Mouse (Mus musculus): ENCODE results near the gene Katnbl1.
A peak's percentile ranks its signal among the peaks of the same experiment; 100 is the strongest.

The Katnbl1 gene

GRCm38 (mm10) chr2:112378973-112379898 is at the start of gene Katnbl1:
Gene Katnbl1 (plus strand): TSS chr2:112379211.
- peak; percentile 96 for DNase-seq (ENCODE audit: low spot score)

DNA sequence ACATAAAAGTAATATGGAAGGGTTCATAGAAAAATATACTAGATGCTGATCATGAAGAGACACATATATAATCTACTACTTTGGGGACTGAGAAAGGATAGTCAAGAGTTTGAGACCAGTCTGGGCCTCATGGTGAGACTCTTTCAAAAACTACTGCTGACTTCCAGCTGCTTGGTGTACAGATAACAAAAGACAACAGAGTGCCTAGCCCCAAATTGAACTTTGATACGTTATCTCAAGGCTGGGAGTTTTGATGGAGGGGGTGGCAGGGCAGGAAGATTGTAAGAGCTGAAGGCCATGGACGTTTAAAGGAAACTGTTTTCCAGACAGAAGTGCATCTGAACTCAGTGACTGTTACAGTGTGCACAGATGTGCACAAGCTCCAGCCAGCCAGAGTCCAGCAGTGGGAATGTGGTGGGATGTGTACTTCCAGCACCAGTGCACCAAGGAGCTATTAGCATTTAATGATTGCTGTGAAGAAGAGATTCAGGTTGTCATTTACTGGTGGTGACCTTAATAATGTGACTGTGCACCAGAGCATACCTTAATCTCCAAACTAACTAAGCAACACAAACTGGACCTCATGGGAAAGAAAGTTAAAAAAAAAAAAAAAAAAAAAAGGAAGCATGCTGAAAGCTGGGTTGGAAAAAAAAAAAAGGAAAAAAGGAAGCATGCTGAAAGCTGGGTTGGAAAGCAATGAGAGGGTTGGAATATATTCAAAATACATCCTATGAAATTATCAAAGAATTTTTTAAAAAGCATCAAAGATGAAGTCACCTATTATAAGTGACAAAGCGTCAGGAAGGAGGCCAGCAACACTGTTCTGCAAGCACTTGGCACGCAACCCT is 46.7 kb upstream of the Katnbl1 start:
- DNase-seq (ENCODE audit: low spot score): peak; percentile 9

DNA sequence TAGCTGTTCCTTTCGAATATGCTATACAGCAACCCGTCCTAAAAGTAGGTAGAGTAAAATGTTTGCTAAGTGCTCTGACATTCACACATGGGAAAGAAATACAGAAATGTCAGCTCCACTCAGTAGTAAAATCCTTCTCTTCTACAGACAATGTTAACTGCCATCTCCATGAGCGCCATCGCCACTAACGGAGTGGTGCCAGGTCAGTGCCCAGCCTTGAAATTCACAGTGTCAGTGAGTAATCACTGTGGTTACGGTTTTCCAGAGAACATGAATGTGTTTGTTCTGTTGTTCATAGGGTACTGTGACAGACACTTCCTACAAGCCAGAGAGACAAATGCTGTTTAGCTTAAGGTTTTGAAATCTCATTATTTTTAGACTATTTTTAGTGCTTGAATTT is 41.8 kb upstream of the Katnbl1 start:
- no peak for DNase-seq (ENCODE audit: low spot score)

GRCm38 (mm10) chr2:112339736-112340135 is 39.3 kb upstream of the Katnbl1 start:
- no peak for DNase-seq (ENCODE audit: low spot score)

GRCm38 (mm10) chr2:112341117-112341516 is 37.9 kb upstream of the Katnbl1 start:
- no peak for DNase-seq (ENCODE audit: low spot score)

DNA sequence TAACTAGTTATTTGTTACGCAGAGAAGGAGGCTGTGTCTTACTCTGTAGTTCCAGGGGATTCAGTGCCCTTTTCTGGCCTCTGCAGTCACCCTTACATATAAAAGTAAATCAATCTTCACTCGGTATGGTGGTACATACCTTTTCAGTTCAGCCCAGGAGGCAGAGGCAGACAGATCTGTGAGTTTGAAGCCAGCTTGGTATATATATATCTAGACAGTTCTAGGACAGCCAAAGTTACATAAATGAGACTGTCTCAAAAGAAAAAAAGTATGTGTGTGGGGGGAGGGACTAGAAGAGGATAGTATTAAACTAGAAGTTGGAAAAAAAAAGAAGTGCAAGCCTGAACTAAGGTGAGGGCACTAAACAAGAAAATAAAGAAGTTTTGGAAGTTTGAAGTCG is 30.8 kb upstream of the Katnbl1 start:
- DNase-seq (ENCODE audit: low spot score): no peak

GRCm38 (mm10) chr2:112353685-112354455 is 25.1 kb upstream of the Katnbl1 start:
- DNase-seq (ENCODE audit: low spot score): no peak

GRCm38 (mm10) chr2:112359611-112360010 is 19.4 kb upstream of the Katnbl1 start:
- no peak for DNase-seq (ENCODE audit: low spot score)

GRCm38 (mm10) chr2:112360012-112360780 is 18.8 kb upstream of the Katnbl1 start:
- DNase-seq (ENCODE audit: low spot score): no peak

- no peak for DNase-seq (ENCODE audit: low spot score)
Observed at GRCm38 (mm10) chr2:112360781-112361169, 18.2 kb upstream of the Katnbl1 start.

DNA sequence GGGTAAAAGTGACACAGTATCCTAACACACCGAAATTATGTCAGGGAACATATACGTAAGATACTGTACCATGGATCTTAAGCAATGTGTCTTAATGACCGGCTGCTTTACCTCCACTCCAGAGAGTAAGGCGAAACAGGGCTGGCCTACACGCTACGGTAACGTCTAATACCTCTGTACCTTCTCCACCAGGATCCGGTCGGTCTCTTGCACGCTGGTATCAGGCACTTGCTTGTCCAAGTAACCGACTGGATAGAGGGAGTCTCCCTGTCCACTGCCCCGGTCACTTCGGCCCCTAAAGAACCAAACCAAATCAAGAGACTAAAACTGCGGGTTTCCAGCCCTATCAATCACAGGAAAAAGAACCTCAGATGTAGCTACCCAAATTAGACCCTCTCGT is 11.8 kb upstream of the Katnbl1 start:
- no peak for DNase-seq (ENCODE audit: low spot score)

DNA sequence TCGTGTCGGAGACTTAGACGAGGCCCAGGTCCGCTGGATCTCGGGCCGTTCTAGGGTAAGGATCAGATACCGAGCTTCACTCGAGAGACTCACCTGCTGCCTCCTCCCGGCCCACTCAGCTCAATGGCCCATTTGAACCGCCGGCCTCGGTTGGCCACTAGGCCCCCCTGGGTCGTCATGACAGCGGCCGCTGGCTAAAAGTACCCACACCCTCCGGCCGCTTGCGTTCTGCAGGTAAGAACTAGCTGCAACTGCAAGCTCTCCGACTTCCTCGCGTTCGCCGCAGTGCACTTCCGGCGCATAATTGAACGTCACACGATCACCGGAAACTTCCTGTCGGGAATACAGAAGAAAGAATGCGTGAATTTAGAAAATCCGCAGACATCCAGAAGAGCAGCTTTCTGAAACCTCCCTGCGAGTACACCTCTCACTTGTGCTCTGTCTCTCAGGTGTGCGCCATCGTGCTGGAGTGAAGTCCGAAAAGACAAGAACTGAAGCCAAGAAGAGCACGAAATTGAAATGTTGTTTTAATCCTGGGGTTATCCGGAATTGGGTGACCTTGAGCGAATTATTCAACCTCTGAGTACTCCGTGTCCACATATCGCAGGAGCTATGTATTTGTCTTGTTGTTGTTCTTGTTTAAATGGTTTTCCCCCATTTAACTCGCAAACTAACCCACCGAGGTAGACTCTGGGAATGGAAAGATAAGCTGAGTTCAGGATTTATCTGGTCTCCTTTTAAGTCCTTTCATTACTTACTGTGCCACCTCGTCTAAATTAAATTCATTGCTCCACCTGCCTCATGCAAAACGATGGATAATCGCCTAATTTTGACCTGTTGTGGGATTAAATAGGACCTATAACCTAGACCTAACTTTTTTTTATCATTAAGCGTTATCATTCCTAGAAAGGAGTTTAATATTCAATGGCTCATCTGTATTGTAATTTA is 11.0 kb upstream of the Katnbl1 start, which contains the start of gene Emc4:
Gene Emc4, minus strand, starts transcription at position 302 of the 948 bp plus-strand sequence.
- DNase-seq (ENCODE audit: low spot score): peak; percentile 86

- peak; percentile 24 for DNase-seq (ENCODE audit: low spot score)
Observed at GRCm38 (mm10) chr2:112369941-112370340, 9.1 kb upstream of the Katnbl1 start.

DNA sequence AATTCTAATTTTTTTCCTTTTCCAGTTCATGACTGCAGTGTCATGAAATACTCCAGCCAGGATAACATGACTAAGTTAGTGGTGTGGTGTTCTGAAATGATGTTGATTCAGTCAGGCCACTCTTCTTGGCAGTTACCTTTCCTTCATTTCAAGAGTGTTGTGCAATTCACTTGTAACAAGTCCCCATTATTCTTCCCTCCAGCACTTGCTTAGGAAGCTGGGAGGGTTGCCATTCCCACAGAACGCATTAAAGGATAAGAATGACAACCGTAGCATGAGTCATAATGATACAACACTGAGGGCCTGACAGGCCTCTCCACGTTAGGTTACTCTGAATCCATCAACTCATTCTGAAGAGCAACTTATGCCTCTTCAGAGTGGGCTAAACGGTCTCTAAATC is 5.9 kb upstream of the Katnbl1 start:
- no peak for DNase-seq (ENCODE audit: low spot score)

- DNase-seq (ENCODE audit: low spot score): no peak
Observed at GRCm38 (mm10) chr2:112374610-112375009, 4.4 kb upstream of the Katnbl1 start.

- DNase-seq (ENCODE audit: low spot score): no peak
Observed at GRCm38 (mm10) chr2:112380131-112380530, 1.1 kb downstream of the Katnbl1 start.

DNA sequence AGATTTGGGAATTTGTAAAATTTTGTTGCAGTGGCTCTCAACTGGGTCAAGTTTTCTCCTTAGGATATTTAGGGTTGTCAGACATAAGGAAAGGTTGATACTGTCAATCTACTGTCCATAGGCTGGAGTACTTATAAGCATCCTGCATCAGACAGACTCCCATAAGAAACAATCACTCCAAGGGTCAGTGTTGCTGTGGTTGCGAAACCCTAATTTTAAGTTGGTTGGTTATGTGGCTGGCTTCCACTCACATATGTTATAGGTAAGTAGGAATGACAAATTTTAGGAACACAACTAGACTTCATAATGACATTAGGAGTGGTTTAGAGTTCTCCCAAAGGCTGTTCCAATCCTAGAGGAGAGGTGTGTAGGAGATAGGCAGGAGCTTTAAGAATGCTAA is 2.2 kb downstream of the Katnbl1 start:
- no peak for DNase-seq (ENCODE audit: low spot score)

DNA sequence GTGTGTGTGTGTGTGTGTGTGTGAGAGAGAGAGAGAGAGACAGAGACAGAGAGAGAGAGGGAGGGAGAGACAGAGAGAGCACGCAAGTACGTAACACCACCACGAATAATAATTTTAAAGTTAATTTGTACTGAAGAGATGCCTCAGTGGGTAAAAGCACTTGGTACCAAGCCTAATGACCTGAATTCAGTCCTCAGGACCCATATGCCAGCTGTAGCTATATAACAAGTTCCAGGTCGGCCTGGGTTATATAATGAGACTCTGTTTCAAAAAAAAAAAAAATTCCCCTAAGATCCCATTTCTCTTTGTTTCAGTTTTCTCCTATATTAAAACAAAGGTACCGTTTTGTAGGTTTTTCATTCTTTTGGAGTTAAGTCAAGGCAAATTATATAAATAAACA is 11.8 kb downstream of the Katnbl1 start:
- no peak for DNase-seq (ENCODE audit: low spot score)

DNA sequence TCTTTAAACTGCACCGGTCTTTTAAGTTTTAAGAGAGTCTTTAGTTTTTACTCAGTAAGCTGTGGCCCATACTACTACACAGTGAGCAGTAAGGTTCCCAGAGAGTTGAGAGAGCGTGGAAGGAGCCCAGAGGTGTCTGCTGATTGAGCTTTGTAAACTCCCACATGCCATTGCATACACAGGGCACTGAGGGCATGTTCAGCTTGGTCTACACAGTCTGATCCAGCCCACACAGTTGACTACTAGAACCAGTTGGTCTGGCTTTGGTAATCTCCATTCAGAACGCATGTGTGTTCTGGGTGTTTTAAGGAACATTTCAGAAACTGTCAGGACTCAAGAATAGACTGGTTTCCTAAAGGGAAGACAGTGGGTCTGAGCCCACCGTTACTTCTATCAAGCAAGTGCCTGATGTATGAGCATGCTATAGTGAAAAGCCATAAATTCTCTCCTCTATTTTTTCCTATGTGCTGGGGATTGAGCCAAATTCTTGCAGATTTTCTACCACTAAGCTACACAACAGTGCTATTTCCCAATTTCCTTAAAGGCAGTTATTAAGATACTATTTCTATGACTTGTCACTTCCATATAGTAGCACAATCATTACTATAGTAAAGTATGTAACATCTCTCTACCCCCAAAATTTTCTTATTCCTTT is 12.5 kb downstream of the Katnbl1 start:
- no peak for DNase-seq (ENCODE audit: low spot score)

DNA sequence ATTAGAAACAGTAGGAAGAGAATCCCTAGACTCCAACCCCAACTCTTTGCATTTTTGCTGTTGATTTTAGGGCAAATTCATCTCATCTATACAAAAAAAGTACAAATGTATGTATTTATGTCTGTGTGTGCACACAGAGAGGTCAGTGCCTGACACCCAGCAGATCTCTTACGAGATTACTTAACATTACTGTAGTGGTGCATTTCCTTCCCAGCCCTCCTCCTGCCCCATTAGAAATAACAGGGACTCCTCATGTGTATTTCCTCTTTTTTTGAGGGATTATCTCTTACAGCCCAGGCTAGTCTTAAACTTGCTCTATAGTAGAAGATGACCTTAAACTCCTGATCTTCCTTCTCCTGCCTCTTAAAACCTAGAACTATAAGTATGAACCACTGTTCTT is 13.7 kb downstream of the Katnbl1 start:
- no peak for DNase-seq (ENCODE audit: low spot score)

Data from ovary, postnatal 36 days (tissue).